18 mouse cellular contexts compared by ENCODE assay signal in the genomic region with DNA sequence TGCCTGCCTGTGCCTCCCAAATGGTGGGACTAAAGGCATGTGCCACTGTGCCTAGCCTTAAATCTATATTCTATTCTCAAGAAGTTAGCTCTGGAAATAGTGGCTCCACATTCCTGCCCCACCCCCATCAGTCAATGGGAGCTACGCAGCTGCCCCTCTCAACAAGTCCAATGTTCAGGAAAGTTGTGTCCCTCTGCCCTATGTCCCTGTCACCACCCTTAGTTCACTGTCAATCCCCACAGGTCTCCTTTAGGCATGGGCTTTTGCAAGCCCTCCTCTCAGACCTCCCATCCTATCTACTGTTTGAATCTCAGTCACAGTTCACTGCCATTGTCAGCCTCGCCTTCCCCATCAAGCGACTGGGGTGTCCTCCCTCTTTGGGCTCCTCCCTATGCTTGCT. TPM values are rescaled to one million over a fixed set of nuclear protein-coding genes. Genes with fewer than 3 reads are reported as not detected.
"Had no signal": no experiment of that assay in that cellular context is flagged by ENCODE, and none has a peak within 500 bp of the region (broad histone marks: within the 10 kb centered on the region; RNA-seq: fewer than 3 reads in every experiment).

No protein-coding gene starts in this region.

- ATAC-seq: hindbrain, postnatal 0 days; inflammation-experienced regulatory T-cells, adult 6 months; intestine, embryonic 16.5 days; midbrain, embryonic 13.5 days had no signal

- DNase-seq: kidney, adult 18-20 months; kidney, adult 9 months; kidney, postnatal 36 days; layer of hippocampus, postnatal 36 days; left cerebral cortex, postnatal 4 days; lung, adult 2 months; thymus, postnatal 25 days had no signal

- H3K36me3 ChIP-seq: limb, embryonic 12.5 days; limb, embryonic 15.5 days; midbrain, embryonic 13.5 days had no signal

- H3K27me3 ChIP-seq: limb, embryonic 12.5 days; limb, embryonic 15.5 days had no signal

- H3K4me3 ChIP-seq: left cerebral cortex, adult 2 months; limb, embryonic 12.5 days; limb, embryonic 15.5 days; midbrain, embryonic 13.5 days had no signal

- H3K27ac ChIP-seq: hindbrain, postnatal 0 days; kidney, postnatal 0 days; left cerebral cortex, adult 2 months; limb, embryonic 12.5 days; limb, embryonic 15.5 days; macrophage; midbrain, embryonic 13.5 days; stomach, postnatal 0 days had no signal

- H3K9me3 ChIP-seq: limb, embryonic 12.5 days; limb, embryonic 15.5 days; midbrain, embryonic 13.5 days had no signal

- H3K9ac ChIP-seq: limb, embryonic 12.5 days; limb, embryonic 15.5 days; midbrain, embryonic 13.5 days had no signal

- H3K4me2 ChIP-seq: limb, embryonic 12.5 days; limb, embryonic 15.5 days; midbrain, embryonic 13.5 days had no signal

- H3K4me1 ChIP-seq: limb, embryonic 12.5 days; limb, embryonic 15.5 days had no signal

RNA-seq across cellular contexts. Expression of gene Plbd1, which starts 28.6 kb away (rescaled TPM):
- total RNA-seq: hindbrain, postnatal 0 days; midbrain, postnatal 0 days had no signal
